ENCODE assay signal across 21 mouse cellular contexts in genomic region chr6:92575227-92575626, GRCm38 (mm10).
DNase-seq lines count a peak whose midpoint lies in the region; ATAC-seq and TF ChIP-seq lines count a peak whose summit lies in the region.
"Had no signal": no experiment of that assay in that cellular context is flagged by ENCODE, and none has a peak within 500 bp of the region (broad histone marks: within the 10 kb centered on the region; RNA-seq: fewer than 3 reads in every experiment).

No protein-coding gene starts in this region.

- H3K27me3 ChIP-seq in hindbrain, postnatal 0 days (ENCODE audit: insufficient read depth, low read length) = no peaks in the 10 kb centered on the region
- no peaks in the 10 kb centered on the region for H3K27me3 ChIP-seq in hindbrain, embryonic 14.5 days (ENCODE audit: control insufficient read depth, insufficient read depth, low read length)
- no peaks in the 10 kb centered on the region for H3K27me3 ChIP-seq in liver, postnatal 0 days (ENCODE audit: insufficient read depth, low read length)

- no peak overlapping the region for H3K27ac ChIP-seq in hindbrain, postnatal 0 days
- H3K27ac ChIP-seq in hindbrain, embryonic 14.5 days = no peak overlapping the region
- no peak overlapping the region for H3K27ac ChIP-seq in liver, postnatal 0 days (ENCODE audit: low read depth)
- H3K27ac ChIP-seq: gastrocnemius, adult 2 months; stomach, postnatal 0 days had no signal

- H3K36me3 ChIP-seq in hindbrain, postnatal 0 days (ENCODE audit: insufficient read depth, low read length) = no peaks in the 10 kb centered on the region
- no peaks in the 10 kb centered on the region for H3K36me3 ChIP-seq in hindbrain, embryonic 14.5 days (replicated peaks; ENCODE audit: control insufficient read depth, insufficient read depth)
- no peaks in the 10 kb centered on the region for H3K36me3 ChIP-seq in liver, postnatal 0 days (replicated peaks; ENCODE audit: insufficient read depth, low read length)

- no peaks in the 10 kb centered on the region for H3K9me3 ChIP-seq in hindbrain, postnatal 0 days (ENCODE audit: low read length)
- H3K9me3 ChIP-seq in hindbrain, embryonic 14.5 days (ENCODE audit: control insufficient read depth, low read length) = no peaks in the 10 kb centered on the region
- H3K9me3 ChIP-seq in liver, postnatal 0 days (ENCODE audit: low read length) = no peaks in the 10 kb centered on the region

- peak; percentile 27 for DNase-seq in hindbrain, postnatal 0 days (ENCODE audit: low spot score)
- DNase-seq in hindbrain, embryonic 14.5 days (ENCODE audit: low spot score) = no peak
- DNase-seq in 3T3-L1 (ENCODE audit: low read depth, low spot score) (peak; percentile 36), NIH3T3 (ENCODE audit: low read depth) (peak; percentile 36)
- DNase-seq in adrenal gland, postnatal 25 days = peak; percentile 15
- no peak for DNase-seq in liver, postnatal 0 days
- DNase-seq in retina, postnatal 1 day = no peak
- no peak for DNase-seq in spleen, postnatal 36 days (ENCODE audit: low spot score in 2 of 2)
- DNase-seq: gastrocnemius, adult 2 months; kidney, postnatal 25 days; lung, adult 18-20 months; lung, postnatal 10 days; right cerebral cortex, adult 18-20 months; right cerebral cortex, postnatal 4 days; thymus, adult 2 months had no signal

- WGBS in hindbrain, postnatal 0 days = 45% methylated on average over 4 of the region's 4 CpGs
- WGBS in hindbrain, embryonic 14.5 days = 73% methylated on average over 4 of the region's 4 CpGs
- 67% methylated on average over 4 of the region's 4 CpGs for WGBS in liver, postnatal 0 days (ENCODE audit: insufficient replicate concordance)

- H3K4me1 ChIP-seq in hindbrain, postnatal 0 days (ENCODE audit: insufficient read depth, low read length) = no peaks in the 10 kb centered on the region
- H3K4me1 ChIP-seq in hindbrain, embryonic 14.5 days (replicated peaks; ENCODE audit: control insufficient read depth, insufficient read depth, low read length) = peaks cover 10% of the 10 kb centered on the region; the same call in 1 of the 2 replicates
- H3K4me1 ChIP-seq in liver, postnatal 0 days (ENCODE audit: insufficient read depth) = no peaks in the 10 kb centered on the region

- no peak overlapping the region for H3K4me2 ChIP-seq in hindbrain, postnatal 0 days (ENCODE audit: low read depth, low read length)
- no peak overlapping the region for H3K4me2 ChIP-seq in hindbrain, embryonic 14.5 days (replicated peaks)
- no peak overlapping the region for H3K4me2 ChIP-seq in liver, postnatal 0 days (ENCODE audit: low read depth, low read length)
- H3K4me2 ChIP-seq: heart, embryonic 11.5 days; midbrain, embryonic 11.5 days had no signal

- no peak overlapping the region for H3K4me3 ChIP-seq in hindbrain, postnatal 0 days (ENCODE audit: low read length)
- no peak overlapping the region for H3K4me3 ChIP-seq in hindbrain, embryonic 14.5 days (replicated peaks; ENCODE audit: low read length)
- no peak overlapping the region for H3K4me3 ChIP-seq in liver, postnatal 0 days (ENCODE audit: low read depth, low read length)
- H3K4me3 ChIP-seq: gastrocnemius, adult 2 months had no signal

- no peak overlapping the region for H3K9ac ChIP-seq in hindbrain, postnatal 0 days (replicated peaks; ENCODE audit: low read length)
- H3K9ac ChIP-seq in hindbrain, embryonic 14.5 days = no peak overlapping the region
- no peak overlapping the region for H3K9ac ChIP-seq in liver, postnatal 0 days (replicated peaks)

- TF ChIP-seq EP300 in liver, postnatal 0 days (IDR thresholded peaks at IDR 0.05; ENCODE audit: low read depth) = no peak

- ATAC-seq in hindbrain, postnatal 0 days = no peak
- ATAC-seq in hindbrain, embryonic 14.5 days (ENCODE audit: low FRiP score) = no peak
- no peak for ATAC-seq in liver, postnatal 0 days
- ATAC-seq: forebrain, embryonic 14.5 days; hindbrain, embryonic 16.5 days; intestine, embryonic 16.5 days had no signal

- TF ChIP-seq CTCF in hindbrain, postnatal 0 days (IDR thresholded peaks at IDR 0.05; ENCODE audit: low read depth) = no peak
- TF ChIP-seq CTCF in liver, postnatal 0 days (IDR thresholded peaks at IDR 0.05; ENCODE audit: low read depth) = no peak

Comparison
In these comparisons a context has a peak if more than half of its experiments do, and no peak if none do; other contexts are left out.
1. DNase-seq: peak in hindbrain, postnatal 0 days (single experiment), 3T3-L1 (single experiment), NIH3T3 (single experiment) and adrenal gland, postnatal 25 days (single experiment); none in hindbrain, embryonic 14.5 days (single experiment), liver, postnatal 0 days (single experiment), retina, postnatal 1 day (single experiment) and spleen, postnatal 36 days (0 of 2).